Mouse (Mus musculus) kidney, adult 8-10 months (tissue): ENCODE data around the gene Phf20.
A peak's percentile ranks its signal among the peaks of the same experiment; 100 is the strongest.

Source experiments
- DNase-seq, 2 experiments: peaks; one replicate each; pipeline ENCODE4 v3.0.0; 2022

The Phf20 gene

DNA sequence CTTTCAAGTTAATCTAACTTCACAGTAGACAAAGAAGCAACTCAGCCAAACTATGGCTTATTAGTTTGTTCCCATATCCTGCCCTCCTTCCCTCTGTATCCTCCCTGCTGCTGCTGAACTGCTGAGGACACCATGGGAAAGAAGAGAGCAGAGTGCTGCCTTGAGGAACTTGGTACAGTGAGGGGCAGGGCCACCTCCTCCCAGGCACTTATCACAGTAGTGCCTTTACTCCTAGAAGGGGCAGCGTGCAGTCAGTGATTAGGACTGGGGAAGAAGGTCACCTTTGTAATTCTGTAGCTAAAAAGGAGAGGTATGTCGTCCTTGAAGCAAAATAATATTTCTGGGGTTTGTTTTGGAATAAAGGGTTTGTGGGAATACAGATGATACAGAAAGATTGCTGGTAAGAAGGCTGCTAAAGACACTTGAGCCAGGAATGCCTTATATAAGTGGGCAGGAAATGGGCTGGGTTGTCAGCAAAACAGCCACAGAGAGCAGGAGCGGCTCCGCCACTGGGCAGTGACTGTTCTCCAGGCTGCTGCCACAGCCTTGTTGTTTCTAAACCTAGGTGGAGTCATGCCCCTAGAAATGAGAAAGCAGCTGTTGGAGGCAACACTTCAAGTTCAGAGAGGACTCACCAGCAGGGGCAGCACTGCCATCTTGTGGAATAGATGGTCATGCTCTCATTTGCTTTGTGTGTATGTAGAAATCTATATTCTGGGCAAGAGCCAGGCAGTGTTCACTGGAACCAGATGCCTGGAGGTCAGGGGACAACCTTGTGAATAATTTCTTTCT, 82.2 kb downstream of the Phf20 start:
- DNase-seq = peak; percentile 90 to 91

DNA sequence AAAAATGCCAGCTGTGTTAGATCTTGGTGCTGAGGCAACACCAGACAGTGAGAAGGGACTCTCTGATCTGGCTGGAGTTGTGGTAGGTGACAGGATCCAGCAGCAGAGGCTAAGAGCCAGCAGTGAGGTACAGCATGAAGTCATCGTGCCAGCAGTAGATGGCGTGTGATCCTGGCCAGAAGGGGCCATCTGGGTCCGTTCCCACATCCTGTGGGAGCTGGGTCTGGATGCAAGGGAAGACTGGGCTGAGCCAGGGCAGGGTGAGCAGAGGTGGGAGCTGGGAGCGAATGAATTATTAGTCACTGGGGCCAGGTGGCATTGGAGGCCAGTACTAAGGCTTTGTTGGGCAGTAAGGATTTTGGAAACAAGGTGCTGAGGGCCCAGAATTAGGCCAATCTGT, 85.0 kb downstream of the Phf20 start:
- DNase-seq = no peak

GRCm38 (mm10) chr2:156285161-156285560, 88.9 kb downstream of the Phf20 start:
- no peak for DNase-seq

DNA sequence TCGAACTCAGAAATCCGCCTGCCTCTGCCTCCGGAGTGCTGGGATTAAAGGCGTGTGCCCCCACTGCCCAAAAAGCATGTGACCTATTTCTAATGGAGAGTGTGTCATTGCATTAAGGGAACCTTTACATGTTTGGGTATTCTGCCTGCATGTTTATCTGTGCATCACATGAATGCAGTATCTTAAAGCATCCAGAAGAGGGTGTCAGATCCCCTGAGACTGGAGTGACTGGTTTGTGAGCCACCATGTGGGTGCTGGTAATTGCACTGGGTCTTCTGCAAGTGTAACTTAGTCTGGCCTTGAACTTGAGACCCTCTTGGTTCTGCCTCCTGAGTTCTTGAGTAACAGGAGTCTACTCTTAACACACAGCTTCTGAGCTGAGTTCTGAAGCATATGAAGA, 90.5 kb downstream of the Phf20 start:
- DNase-seq = no peak

- DNase-seq = no peak
These were observed 92.0 kb downstream of the Phf20 start for GRCm38 (mm10) chr2:156288222-156288621.

DNA sequence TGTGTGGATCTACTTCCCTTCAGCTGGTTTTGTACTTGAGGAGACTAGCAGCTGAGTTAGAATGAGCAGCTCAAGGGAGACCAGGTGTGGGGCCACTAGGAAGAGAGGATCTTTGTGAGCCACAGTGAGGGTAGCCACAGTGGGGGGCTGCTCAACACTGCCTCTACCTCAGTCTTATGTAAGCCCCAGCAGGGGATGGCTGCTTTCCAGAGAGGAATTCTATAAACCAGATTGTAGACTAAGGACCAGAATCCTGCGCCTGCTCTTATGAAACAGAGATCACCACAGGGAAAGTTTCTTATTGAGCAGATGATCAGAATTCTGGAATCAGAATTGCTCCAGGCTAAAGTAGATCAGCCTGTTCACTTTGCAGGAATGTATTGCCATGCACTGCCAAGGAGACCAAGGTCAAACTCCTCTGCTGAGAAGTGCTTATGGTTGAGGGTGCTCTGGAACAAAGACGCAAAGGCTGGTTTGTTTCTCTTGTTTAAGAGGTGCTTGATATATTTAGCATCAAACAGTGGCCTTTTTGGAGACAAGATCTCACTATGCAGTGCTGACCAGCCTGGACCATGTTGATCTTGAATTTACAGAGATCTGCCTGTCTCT, 93.4 kb downstream of the Phf20 start:
- DNase-seq = no peak

- no peak for DNase-seq
These were observed 95.7 kb downstream of the Phf20 start for GRCm38 (mm10) chr2:156291998-156292397.

GRCm38 (mm10) chr2:156295601-156296063, 99.4 kb downstream of the Phf20 start:
- DNase-seq = peak; percentile 83 to 89

GRCm38 (mm10) chr2:156296190-156296589, 99.9 kb downstream of the Phf20 start:
- no peak for DNase-seq

DNA sequence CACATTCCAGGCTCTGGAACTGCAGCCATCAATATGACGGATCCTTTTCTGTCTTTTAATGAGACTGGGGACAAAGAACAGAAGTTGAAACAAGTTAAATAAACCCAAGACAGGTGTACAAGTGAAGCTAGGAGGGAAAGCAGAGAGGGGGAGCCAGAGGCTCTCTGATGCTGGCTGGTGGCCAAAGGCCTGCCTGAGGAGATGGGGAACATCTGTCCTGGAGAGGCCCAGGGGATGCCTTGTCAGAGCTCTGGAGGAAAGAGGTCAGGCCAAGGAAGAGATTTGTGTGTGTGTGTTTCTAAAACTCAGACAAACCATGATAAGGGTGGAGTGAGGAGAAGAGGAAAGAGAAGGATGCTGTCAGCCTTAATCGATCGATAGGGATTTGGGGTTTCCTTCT, 101.4 kb downstream of the Phf20 start:
- no peak for DNase-seq

DNA sequence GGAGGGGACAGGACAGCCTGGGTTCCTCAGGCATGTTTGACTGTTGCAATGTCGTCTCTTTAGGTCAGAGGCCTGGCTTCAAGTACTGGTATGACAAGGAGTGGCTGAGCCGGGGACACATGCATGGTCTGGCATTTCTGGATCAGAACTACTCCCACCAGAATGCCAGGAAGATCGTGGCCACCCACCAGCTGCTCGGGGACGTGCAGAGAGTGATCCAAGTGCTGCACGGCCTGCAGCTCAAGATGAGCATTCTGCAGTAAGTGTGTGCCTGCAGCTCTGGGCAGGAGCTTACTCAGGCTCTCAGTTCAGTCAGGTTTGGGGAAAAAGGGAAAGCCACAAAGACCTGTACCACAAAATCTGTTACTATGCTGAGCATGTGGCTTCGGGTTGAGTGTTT, 102.2 kb downstream of the Phf20 start:
- DNase-seq = no peak

DNA sequence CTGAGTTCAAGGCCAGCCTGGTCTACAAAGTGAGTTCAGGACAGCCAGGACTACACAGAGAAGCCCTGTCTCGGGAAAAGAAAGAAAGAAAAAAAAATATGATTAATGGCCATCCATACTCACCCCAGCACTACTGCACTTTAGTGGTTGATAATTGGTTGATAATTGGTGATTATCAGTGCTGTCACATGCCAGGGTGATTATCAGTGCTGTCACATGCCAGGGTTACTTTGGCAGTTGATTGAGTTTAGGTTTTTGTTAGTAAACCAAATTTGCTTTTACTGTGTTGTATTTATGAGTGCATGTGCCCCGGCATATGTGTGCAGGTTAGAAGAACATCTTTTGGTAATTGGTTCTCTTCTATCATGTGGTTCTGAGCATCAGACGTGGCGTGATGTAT, 105.8 kb downstream of the Phf20 start:
- DNase-seq = no peak

DNA sequence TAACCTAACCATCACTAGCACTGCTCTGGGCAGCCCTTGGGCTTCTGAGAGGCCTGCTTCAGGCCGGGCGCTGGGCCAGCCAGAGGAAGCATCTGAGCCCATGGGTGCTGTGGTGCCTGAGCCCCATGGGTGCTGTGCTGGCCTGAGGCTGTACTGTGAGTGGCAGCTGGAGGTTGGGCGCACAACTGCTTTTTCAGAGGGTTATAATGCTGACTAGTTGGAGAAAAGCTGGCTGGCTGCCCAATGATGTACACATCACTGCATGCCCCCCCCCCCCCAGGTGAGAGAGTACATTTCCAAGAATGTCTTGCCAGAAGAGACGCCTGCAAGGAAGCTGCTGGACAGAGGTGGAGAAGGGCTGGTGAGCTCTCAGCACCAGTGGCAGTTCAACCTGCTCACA, 108.1 kb downstream of the Phf20 start:
- no peak for DNase-seq

DNA sequence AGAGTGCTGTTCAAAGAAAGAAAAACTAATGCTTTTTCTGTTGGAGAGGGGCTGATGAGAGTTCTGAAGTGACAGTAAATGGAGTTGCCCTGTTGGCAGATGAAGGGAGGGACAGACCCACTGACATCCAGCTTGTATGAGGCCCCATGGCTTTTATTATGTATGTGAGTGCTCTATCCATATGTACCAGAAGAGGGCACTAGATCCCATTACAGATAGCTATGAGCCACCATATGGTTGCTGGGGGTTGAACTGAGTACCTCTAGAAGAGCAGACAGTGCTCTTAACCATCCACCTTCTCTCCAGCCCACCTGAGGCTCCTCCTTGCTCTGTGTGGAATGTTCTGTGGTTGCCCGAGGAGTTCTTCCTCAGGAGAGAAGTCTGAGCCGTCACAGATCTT, 109.6 kb downstream of the Phf20 start:
- DNase-seq = no peak

DNA sequence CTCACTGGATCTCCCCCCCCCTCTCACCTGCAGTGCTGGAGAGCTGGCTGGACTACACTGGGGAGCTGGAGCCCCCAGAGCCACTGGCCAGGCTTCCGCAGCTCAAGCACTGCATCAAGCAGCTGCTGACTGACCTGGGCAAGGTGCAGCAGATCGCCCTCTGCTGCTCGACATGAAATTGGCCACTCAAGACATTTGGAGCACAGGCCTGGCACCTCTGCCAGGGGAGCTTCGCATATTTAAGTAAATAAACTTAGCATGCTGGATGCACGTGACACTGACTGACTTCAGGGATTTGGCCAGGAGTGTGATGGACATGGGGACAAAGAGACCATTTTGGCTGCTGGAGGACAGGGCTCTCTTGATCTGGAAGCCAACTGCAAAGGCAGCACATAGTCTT, 111.0 kb downstream of the Phf20 start:
- peak in 1 of 2 experiments; percentile 51 for DNase-seq

- no peak for DNase-seq
These were observed 113.7 kb downstream of the Phf20 start for GRCm38 (mm10) chr2:156309948-156310347.

GRCm38 (mm10) chr2:156310455-156310854, 114.2 kb downstream of the Phf20 start:
- no peak for DNase-seq

DNA sequence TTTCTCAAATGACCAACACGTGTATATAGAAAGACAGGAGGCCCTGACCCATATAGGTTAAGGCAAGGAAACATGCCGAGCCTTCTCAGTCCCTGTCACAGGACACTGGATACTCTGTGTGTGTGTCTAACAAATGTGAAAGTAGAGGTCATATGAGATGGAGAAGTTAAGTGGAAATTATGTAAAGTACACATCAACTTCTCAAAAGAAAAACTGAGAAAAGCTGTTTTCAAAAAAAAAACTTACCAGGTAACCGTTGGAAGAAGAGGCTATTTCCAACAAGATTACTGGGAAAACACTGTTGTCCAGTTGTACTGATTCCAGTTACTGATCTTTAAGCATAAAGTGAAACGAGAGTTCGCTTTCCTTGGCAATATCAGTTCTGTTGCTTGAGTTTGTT, 114.7 kb downstream of the Phf20 start:
- no peak for DNase-seq

GRCm38 (mm10) chr2:156311441-156311840, 115.2 kb downstream of the Phf20 start:
- no peak for DNase-seq

DNA sequence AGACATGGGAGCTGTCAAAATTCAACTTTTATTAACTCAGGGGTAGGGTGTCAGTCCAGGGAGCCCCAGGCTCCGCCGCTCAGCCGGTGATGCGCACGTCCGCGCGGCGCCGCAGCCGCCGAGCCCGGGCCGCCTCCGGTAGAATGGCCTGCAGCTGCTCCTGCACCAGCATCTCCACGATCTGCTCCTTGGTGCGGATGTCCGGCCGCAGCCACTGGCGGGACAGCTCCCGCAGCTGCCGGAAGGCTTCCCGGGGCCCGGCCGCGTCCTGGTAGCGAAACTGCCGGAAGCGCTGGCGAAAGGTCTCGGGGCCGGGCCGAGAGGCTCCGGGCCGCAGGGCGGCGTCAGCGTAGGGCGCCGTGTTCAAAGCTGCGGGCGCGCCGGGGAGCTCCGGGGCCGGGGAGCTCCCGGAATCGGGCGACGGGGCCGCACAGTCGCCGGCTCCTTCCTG, 115.6 kb downstream of the Phf20 start:
- peak; percentile 52 to 68 for DNase-seq

- DNase-seq = peak; percentile 83 to 88
These were observed 116.1 kb downstream of the Phf20 start, which contains the start of the genes Cnbd2 and Scand1 for GRCm38 (mm10) chr2:156312297-156312897. TSS of gene Cnbd2 (plus strand) at chr2:156312299. TSS of gene Scand1 (minus strand) at chr2:156312704.

DNA sequence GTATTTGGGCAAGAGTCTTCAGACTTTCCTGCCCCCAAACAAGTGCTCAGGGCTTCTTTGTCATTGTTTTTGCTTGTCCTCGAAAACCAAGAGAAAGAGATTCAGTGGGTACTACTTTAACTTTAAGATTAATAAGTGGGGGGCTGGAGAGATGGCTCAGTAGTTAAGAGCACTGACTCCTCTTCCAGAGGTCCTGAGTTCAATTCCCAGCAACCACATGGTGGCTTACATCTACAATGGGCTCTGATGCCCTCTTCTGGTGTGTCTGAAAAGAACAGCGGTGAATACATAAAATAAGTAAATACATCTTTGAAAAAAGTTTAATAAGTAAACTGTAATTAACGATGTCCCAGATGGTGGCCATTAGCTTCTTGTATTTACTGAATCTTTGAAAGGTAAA, 116.9 kb downstream of the Phf20 start:
- DNase-seq = no peak

DNA sequence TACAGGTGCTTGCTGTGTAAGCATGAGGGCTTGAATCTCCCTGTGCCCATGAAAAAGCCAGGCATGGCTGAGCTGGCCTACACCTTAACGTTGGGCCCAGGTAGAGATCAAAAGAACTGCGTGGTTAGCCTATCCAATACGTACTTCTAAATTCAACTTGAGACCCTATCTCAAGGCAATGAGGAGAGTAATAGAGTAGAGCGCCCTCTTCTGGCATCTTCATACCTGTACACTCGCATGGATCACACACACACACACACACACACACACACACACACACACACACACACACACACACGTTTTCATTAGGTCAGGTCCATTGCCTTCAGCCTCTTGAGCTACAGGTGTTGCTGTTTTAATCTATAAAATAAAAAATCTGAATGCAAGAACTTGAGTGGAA, 118.5 kb downstream of the Phf20 start:
- no peak for DNase-seq

DNA sequence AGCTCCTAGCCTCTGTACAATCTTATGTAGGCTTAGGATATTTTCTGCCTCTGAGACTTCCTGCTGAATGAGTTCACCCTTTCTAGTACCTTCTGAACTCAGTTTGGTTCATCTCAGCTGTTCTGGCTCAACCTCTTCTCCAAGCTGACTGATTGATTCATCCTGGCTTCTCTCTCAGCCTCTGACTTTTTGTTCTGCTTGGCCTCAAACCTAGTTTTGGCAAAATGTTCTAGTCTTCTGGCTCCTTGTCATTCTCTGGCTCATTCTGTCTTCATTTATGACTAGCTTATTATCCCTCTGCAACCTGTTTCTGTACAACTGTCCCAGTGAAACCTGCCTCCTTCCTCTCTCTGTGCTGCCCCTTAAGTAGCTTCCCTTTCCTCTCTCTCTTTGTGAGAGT, 122.2 kb downstream of the Phf20 start:
- DNase-seq = no peak
